Mouse (Mus musculus) bone marrow, adult 2 months (tissue): ENCODE results near the gene Wnt9a. TPM values are rescaled to one million over a fixed set of nuclear protein-coding genes. Genes with fewer than 3 reads are reported as not detected.
"Not testable (repeated sequence)": the region's sequence is repeated elsewhere in the genome, so short reads cannot be mapped to it uniquely, and the experiment has no call there.

Experiments used
- H3K27ac ChIP-seq: fragments of 200-500 bp; 2 replicates; pipeline ENCODE4 v1.5.1; 2012; ENCODE audit warnings: low read depth, mild to moderate bottlenecking, control low read depth, inconsistent platforms, low read length; ENCODE audit not compliant: control insufficient read depth, poor library complexity, insufficient read depth
- H3K4me1 ChIP-seq: fragments of 200-500 bp; 2 replicates; pipeline ENCODE4 v1.6.1; 2011; ENCODE audit warnings: low read length; ENCODE audit not compliant: control insufficient read depth, insufficient read depth
- H3K4me3 ChIP-seq: fragments of 200-500 bp; replicated peaks from 2 replicates; pipeline ENCODE3; 2011; ENCODE audit warnings: mild to moderate bottlenecking, low read depth, low read length, control low read depth; ENCODE audit not compliant: control insufficient read depth
- CTCF ChIP-seq: fragments of 200-500 bp; IDR thresholded peaks from 2 replicates; pipeline ENCODE4 v1.5.1; 2011; ENCODE audit warnings: low read length, control low read depth; ENCODE audit not compliant: control insufficient read depth, insufficient read depth
- POLR2A ChIP-seq: fragments of 200-500 bp; IDR thresholded peaks from 2 replicates; pipeline ENCODE4 v1.6.1; 2011; ENCODE audit warnings: low read depth, mild to moderate bottlenecking, control low read depth, low read length, borderline replicate concordance; ENCODE audit not compliant: control insufficient read depth
- WGBS: fragments of 180-500 bp; shearing (Covaris S2); methylation state at CpG from one replicate; pipeline ENCODE4 v1.1.7; 2018; 5-methylcytosine and 5-hydroxymethylcytosine counted together
- polyA plus RNA-seq: library from polyadenylated mRNA; stranded (reverse); fragments of >200 nt; gene quantifications from 2 replicates; pipeline ENCODE4 v1.2.4, GENCODE M21; 2011; ENCODE audit warnings: low replicate concordance; ENCODE audit not compliant: missing spikeins, insufficient read depth, insufficient read length

The Wnt9a gene
- polyA plus RNA-seq, 1 experiment, result not detected

GRCm38 (mm10) chr11:59293616-59294015 lies 13.1 kb upstream of the Wnt9a start:
- H3K27ac ChIP-seq, result no peak overlapping the region
- peak; percentile 66 for TF ChIP-seq CTCF
- TF ChIP-seq POLR2A, result no peak
- WGBS, result 24% methylated on average over 7 of the region's 7 CpGs
- H3K4me1 ChIP-seq, result no peaks in the 10 kb centered on the region
- H3K4me3 ChIP-seq, result no peak overlapping the region

- Histone ChIP-seq H3K27ac (no peak overlapping the region), H3K4me1 (no peaks in the 10 kb centered on the region), H3K4me3 (no peak overlapping the region)
- WGBS, result 17% methylated on average over 7 of the region's 7 CpGs
- TF ChIP-seq CTCF (no peak), POLR2A (no peak)
These were observed 8.8 kb upstream of the Wnt9a start for GRCm38 (mm10) chr11:59297941-59298340.

GRCm38 (mm10) chr11:59300185-59300584 lies 6.5 kb upstream of the Wnt9a start:
- Histone ChIP-seq H3K27ac (no peak overlapping the region), H3K4me3 (no peak overlapping the region), H3K4me1 (no peaks in the 10 kb centered on the region)
- 7% methylated on average over 3 of the region's 3 CpGs for WGBS
- TF ChIP-seq CTCF, result 0 out of 2 replicates have a peak, but pooled peaks have one; percentile 11
- no peak for TF ChIP-seq POLR2A

GRCm38 (mm10) chr11:59301053-59301452 lies 5.7 kb upstream of the Wnt9a start:
- WGBS, result 48% methylated on average over 2 of the region's 2 CpGs
- not testable (repeated sequence) for H3K4me1 ChIP-seq, H3K27ac ChIP-seq, H3K4me3 ChIP-seq

GRCm38 (mm10) chr11:59302700-59303569 lies 3.8 kb upstream of the Wnt9a start:
- Histone ChIP-seq H3K27ac (no peak overlapping the region), H3K4me3 (no peak overlapping the region), H3K4me1 (no peaks in the 10 kb centered on the region)
- WGBS, result 26% methylated on average over 5 of the region's 10 CpGs
- TF ChIP-seq POLR2A (no peak), CTCF (peak; percentile 69)

GRCm38 (mm10) chr11:59305008-59305820 lies 1.5 kb upstream of the Wnt9a start:
- 38% methylated on average over 22 of the region's 22 CpGs for WGBS
- no peaks in the 10 kb centered on the region for H3K4me1 ChIP-seq
- no peak overlapping the region for H3K4me3 ChIP-seq
- no peak for TF ChIP-seq POLR2A
- no peak for TF ChIP-seq CTCF
- no peak overlapping the region for H3K27ac ChIP-seq

- TF ChIP-seq CTCF (no peak), POLR2A (no peak)
- WGBS, result 13% methylated on average over 10 of the region's 10 CpGs
- Histone ChIP-seq H3K27ac (no peak overlapping the region), H3K4me1 (no peaks in the 10 kb centered on the region), H3K4me3 (no peak overlapping the region)
These were observed 910 bp upstream of the Wnt9a start for GRCm38 (mm10) chr11:59305821-59306215.

GRCm38 (mm10) chr11:59307422-59308163 lies 865 bp downstream of the Wnt9a start:
- no peak for TF ChIP-seq POLR2A
- TF ChIP-seq CTCF, result peak; percentile 44; the same call in 1 of the 2 replicates
- no peak overlapping the region for H3K4me3 ChIP-seq
- no peaks in the 10 kb centered on the region for H3K4me1 ChIP-seq
- H3K27ac ChIP-seq, result no peak overlapping the region
- WGBS, result 4% methylated on average over 45 of the region's 45 CpGs
